Mouse (Mus musculus): ENCODE data around the gene Pibf1.

GRCm38 (mm10) chr14:99295606-99296341 lies 196.6 kb downstream of the Pibf1 start:
- TF ChIP-seq POLR2A (IDR thresholded peaks at IDR 0.05; ENCODE audit: low read depth, low read length) (no peak), CTCF (IDR thresholded peaks at IDR 0.05; ENCODE audit: borderline replicate concordance, insufficient read depth, low read length) (no peak)

Data from embryonic fibroblast, embryonic 13.5 days (primary cell).